Mouse (Mus musculus) CD8-positive naive resting alpha-beta T cell, adult 2 months (primary cell): ENCODE results near the gene Krtcap3.
"Not testable (repeated sequence)": the region's sequence is repeated elsewhere in the genome, so short reads cannot be mapped to it uniquely, and the experiment has no call there.

ENCODE experiments used
- DNase-seq, 2 experiments: peaks; one replicate each; pipeline ENCODE4 v3.0.0; 2022; ENCODE audit warnings: low read depth in 2 of 2, low spot score in 2 of 2

Krtcap3 gene

GRCm38 (mm10) chr5:31251541-31252101, at the start of gene Krtcap3:
Krtcap3 (plus strand) TSS chr5:31251691.
- DNase-seq = no peak

GRCm38 (mm10) chr5:31201742-31202590, 49.5 kb upstream of the Krtcap3 start, which contains the start of gene Zfp513:
Zfp513 (minus strand) TSS chr5:31202303.
- peak; percentile 89 to 90 for DNase-seq

- DNase-seq = no peak
Measured at GRCm38 (mm10) chr5:31202933-31203332, 48.6 kb upstream of the Krtcap3 start.

GRCm38 (mm10) chr5:31203866-31204265, 47.6 kb upstream of the Krtcap3 start:
- DNase-seq = no peak

GRCm38 (mm10) chr5:31204421-31204820, 47.1 kb upstream of the Krtcap3 start:
- no peak for DNase-seq

GRCm38 (mm10) chr5:31216554-31216953, 34.9 kb upstream of the Krtcap3 start:
- not testable (repeated sequence) for DNase-seq

- no peak for DNase-seq
Measured at GRCm38 (mm10) chr5:31218294-31218693, 33.2 kb upstream of the Krtcap3 start.

GRCm38 (mm10) chr5:31219070-31219469, 32.4 kb upstream of the Krtcap3 start:
- DNase-seq = no peak

GRCm38 (mm10) chr5:31219474-31219873, 32.0 kb upstream of the Krtcap3 start:
- DNase-seq = no peak

- no peak for DNase-seq
Measured at GRCm38 (mm10) chr5:31219911-31220447, 31.5 kb upstream of the Krtcap3 start.

- peak; percentile 93 to 97 for DNase-seq
Measured at GRCm38 (mm10) chr5:31220448-31221303, 30.8 kb upstream of the Krtcap3 start, which contains the start of gene Ppm1g. Ppm1g (minus strand) TSS chr5:31220687.

GRCm38 (mm10) chr5:31221304-31221945, 30.1 kb upstream of the Krtcap3 start:
- DNase-seq = no peak

- no peak for DNase-seq
Measured at GRCm38 (mm10) chr5:31222696-31223095, 28.8 kb upstream of the Krtcap3 start.

- DNase-seq = peak in 1 of 2 experiments; percentile 49
Measured at GRCm38 (mm10) chr5:31226641-31227040, 24.9 kb upstream of the Krtcap3 start.

- peak; percentile 87 to 90 for DNase-seq
Measured at GRCm38 (mm10) chr5:31240637-31241521, 10.6 kb upstream of the Krtcap3 start, which contains the start of the genes Nrbp1 and Gm9970. Nrbp1 (plus strand) TSS chr5:31240864. Gm9970 (minus strand) TSS chr5:31241232.

- no peak for DNase-seq
Measured at GRCm38 (mm10) chr5:31241522-31242034, 9.9 kb upstream of the Krtcap3 start.

GRCm38 (mm10) chr5:31242191-31242590, 9.3 kb upstream of the Krtcap3 start:
- DNase-seq = no peak

- DNase-seq = no peak
Measured at GRCm38 (mm10) chr5:31250716-31251115, 775 bp upstream of the Krtcap3 start.

- DNase-seq = no peak
Measured at GRCm38 (mm10) chr5:31252151-31252550, 660 bp downstream of the Krtcap3 start.
